Mouse (Mus musculus): Measurements from ENCODE around the gene Exoc7.
A peak's percentile ranks its signal among the peaks of the same experiment; 100 is the strongest.
"Not testable (repeated sequence)": the region's sequence is repeated elsewhere in the genome, so short reads cannot be mapped to it uniquely, and the experiment has no call there.

Gene Exoc7

GRCm38 (mm10) chr11:116311169-116311568, 4.1 kb upstream of the Exoc7 start:
- DNase-seq, result no peak

- no peak for DNase-seq
These were observed 2.6 kb upstream of the Exoc7 start for GRCm38 (mm10) chr11:116309601-116310000.

GRCm38 (mm10) chr11:116307762-116308531, 914 bp upstream of the Exoc7 start:
- no peak for DNase-seq

- DNase-seq, result peak; percentile 87 to 91
These were observed 679 bp downstream of the Exoc7 start for GRCm38 (mm10) chr11:116306126-116306982.

GRCm38 (mm10) chr11:116305423-116305822, 1.6 kb downstream of the Exoc7 start:
- no peak for DNase-seq

GRCm38 (mm10) chr11:116298621-116299020, 8.4 kb downstream of the Exoc7 start:
- DNase-seq, result no peak

- DNase-seq, result no peak
These were observed 8.8 kb downstream of the Exoc7 start for GRCm38 (mm10) chr11:116298221-116298620.

GRCm38 (mm10) chr11:116297017-116297416, 10.0 kb downstream of the Exoc7 start:
- DNase-seq, result no peak

GRCm38 (mm10) chr11:116296191-116296734, 10.8 kb downstream of the Exoc7 start:
- DNase-seq, result no peak

- DNase-seq, result peak in 1 of 2 experiments; percentile 54
These were observed 12.7 kb downstream of the Exoc7 start for GRCm38 (mm10) chr11:116294319-116294718.

- no peak for DNase-seq
These were observed 13.4 kb downstream of the Exoc7 start for GRCm38 (mm10) chr11:116293538-116294137.

- no peak for DNase-seq
These were observed 14.6 kb downstream of the Exoc7 start for GRCm38 (mm10) chr11:116292401-116292800.

- DNase-seq, result no peak
These were observed 16.5 kb downstream of the Exoc7 start for GRCm38 (mm10) chr11:116290556-116290955.

- DNase-seq, result no peak
These were observed 19.7 kb downstream of the Exoc7 start for GRCm38 (mm10) chr11:116287351-116287750.

- DNase-seq, result no peak
These were observed 21.3 kb downstream of the Exoc7 start for GRCm38 (mm10) chr11:116285770-116286191.

- DNase-seq, result no peak
These were observed 23.1 kb downstream of the Exoc7 start for GRCm38 (mm10) chr11:116283982-116284381.

- no peak for DNase-seq
These were observed 24.0 kb downstream of the Exoc7 start for GRCm38 (mm10) chr11:116282912-116283521.

GRCm38 (mm10) chr11:116282089-116282488, 24.9 kb downstream of the Exoc7 start:
- DNase-seq, result peak; percentile 35 to 50

- DNase-seq, result no peak
These were observed 25.4 kb downstream of the Exoc7 start for GRCm38 (mm10) chr11:116281671-116282070.

GRCm38 (mm10) chr11:116280751-116281663, 26.0 kb downstream of the Exoc7 start, which contains the start of gene Galr2:
Gene Galr2 (plus strand): TSS chr11:116280939.
- DNase-seq, result no peak

GRCm38 (mm10) chr11:116277184-116277583, 29.8 kb downstream of the Exoc7 start:
- DNase-seq, result not testable (repeated sequence)
